Mouse (Mus musculus) A20 (cell line): ENCODE results near the gene Hist1h2ai.

Experiments used
- DNase-seq: peaks from one replicate; pipeline ENCODE4 v3.0.0-alpha.2; 2011; ENCODE audit warnings: low read depth, low spot score

Gene Hist1h2ai

GRCm38 (mm10) chr13:21715864-21716539 lies at the start of gene Hist1h2ai, which contains the start of gene Hist1h2bl:
Gene Hist1h2ai (plus strand): TSS chr13:21716422.
Gene Hist1h2bl (minus strand): TSS chr13:21716143.
- DNase-seq: peak; percentile 96

GRCm38 (mm10) chr13:21677305-21677704 lies 38.9 kb upstream of the Hist1h2ai start, which contains the start of gene Olfr1360:
Gene Olfr1360 (minus strand): TSS chr13:21677405.
- no peak for DNase-seq

GRCm38 (mm10) chr13:21697811-21698210 lies 18.4 kb upstream of the Hist1h2ai start, which contains the start of gene Olfr1359:
Gene Olfr1359 (plus strand): TSS chr13:21698111.
- no peak for DNase-seq

DNA sequence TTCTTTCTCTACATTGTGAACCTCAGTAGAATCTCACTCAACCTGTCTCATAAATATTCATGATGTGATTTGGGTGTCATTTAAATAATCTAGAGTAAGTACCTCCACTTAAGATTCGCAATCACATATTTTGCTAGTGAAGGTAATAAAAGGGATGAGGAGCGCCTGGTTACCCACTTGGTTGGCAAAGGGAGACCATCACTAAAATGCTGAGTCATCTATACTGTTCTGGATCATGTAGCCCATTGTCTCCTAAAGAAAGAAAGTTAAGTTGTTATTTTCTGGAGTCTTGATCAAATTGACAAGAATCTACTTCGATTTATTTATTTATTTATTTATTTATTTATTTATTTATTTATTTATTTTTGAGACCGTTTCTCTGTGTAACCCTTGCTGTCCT lies 9.6 kb upstream of the Hist1h2ai start:
- DNase-seq: no peak

DNA sequence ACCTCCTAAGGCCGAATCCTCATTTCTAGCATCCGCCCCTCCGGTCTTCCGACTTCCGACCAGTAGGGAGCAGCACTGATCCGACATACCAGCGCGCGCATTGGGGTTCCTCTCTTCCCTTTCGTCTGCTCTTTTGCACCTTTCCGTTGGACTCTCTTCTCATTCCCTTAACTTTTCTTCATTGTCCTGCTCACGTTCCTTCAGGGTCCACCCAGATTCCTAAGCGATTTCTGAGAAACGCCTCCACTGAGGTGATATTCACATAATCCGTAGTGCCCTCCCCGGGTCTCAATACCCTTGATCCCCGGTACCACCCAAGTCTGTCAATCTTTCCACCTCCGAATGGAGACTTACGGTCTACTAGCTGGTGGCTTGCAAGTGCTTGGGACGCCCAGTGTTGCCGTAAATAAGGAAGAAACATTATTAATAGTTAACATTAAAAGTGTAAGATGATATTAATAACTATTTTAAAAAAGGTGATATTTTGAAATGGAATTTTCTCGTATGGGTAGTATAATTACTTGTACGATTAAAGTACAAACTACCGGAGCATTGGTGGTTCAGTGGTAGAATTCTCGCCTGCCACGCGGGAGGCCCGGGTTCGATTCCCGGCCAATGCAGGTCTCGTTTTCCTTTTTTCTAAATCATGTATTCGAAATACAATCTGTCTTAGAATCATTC lies 6.1 kb upstream of the Hist1h2ai start:
- DNase-seq: peak; percentile 92

GRCm38 (mm10) chr13:21710821-21711525 lies 5.2 kb upstream of the Hist1h2ai start:
- DNase-seq: peak; percentile 89

DNA sequence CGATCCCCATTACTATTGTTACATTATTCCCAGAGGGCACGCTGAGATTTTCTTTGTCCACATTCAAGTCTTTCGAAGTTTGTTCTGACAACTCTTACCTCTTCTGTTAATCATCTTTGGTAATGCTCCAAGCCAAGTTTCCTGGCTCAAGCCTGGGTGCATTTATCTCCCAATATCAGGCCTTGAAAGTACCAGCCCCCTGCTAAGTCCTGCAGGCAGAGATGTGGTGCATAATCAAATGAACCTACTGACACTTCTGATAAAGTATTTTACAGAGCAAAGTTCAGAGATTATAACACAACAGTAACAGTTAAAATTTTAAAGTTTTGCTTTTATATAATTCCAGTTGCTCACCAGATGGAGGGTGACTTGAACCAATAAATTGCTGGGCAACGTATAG lies 4.5 kb upstream of the Hist1h2ai start:
- DNase-seq: no peak

- peak; percentile 85 for DNase-seq
Observed at GRCm38 (mm10) chr13:21714725-21715124, 1.5 kb upstream of the Hist1h2ai start.

- peak; percentile 75 for DNase-seq
Observed at GRCm38 (mm10) chr13:21715131-21715863, 925 bp upstream of the Hist1h2ai start.

DNA sequence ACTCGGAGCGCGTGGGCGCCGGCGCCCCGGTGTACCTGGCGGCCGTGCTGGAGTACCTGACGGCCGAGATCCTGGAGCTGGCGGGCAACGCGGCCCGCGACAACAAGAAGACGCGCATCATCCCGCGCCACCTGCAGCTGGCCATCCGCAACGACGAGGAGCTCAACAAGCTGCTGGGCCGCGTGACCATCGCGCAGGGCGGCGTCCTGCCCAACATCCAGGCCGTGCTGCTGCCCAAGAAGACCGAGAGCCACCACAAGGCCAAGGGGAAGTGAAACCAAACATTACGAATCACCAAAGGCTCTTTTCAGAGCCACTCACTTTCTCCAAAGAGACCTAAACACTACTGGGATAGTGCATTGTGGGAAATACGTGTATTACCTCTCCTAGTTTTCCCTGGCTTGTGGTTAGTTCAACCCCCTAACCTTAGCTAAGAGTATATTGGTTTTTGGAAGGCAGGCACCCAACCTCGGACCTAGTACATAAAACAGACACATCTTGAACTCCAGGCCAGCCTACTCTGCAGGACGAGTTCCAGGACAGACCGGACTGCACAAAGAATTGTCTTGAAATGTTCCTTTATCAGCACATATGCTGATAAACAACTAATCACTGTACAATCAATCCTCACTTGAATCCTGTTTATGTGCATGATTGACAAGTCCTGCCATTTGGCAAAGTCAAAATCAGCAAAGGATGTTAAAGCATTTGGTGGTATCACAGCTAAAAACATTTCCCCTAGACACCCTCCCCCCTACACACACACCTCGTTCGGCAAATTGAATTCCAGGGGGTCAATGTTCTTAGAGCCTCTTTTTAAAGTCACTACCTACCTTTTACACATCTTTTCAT lies 544 bp downstream of the Hist1h2ai start:
- DNase-seq: peak; percentile 81

DNA sequence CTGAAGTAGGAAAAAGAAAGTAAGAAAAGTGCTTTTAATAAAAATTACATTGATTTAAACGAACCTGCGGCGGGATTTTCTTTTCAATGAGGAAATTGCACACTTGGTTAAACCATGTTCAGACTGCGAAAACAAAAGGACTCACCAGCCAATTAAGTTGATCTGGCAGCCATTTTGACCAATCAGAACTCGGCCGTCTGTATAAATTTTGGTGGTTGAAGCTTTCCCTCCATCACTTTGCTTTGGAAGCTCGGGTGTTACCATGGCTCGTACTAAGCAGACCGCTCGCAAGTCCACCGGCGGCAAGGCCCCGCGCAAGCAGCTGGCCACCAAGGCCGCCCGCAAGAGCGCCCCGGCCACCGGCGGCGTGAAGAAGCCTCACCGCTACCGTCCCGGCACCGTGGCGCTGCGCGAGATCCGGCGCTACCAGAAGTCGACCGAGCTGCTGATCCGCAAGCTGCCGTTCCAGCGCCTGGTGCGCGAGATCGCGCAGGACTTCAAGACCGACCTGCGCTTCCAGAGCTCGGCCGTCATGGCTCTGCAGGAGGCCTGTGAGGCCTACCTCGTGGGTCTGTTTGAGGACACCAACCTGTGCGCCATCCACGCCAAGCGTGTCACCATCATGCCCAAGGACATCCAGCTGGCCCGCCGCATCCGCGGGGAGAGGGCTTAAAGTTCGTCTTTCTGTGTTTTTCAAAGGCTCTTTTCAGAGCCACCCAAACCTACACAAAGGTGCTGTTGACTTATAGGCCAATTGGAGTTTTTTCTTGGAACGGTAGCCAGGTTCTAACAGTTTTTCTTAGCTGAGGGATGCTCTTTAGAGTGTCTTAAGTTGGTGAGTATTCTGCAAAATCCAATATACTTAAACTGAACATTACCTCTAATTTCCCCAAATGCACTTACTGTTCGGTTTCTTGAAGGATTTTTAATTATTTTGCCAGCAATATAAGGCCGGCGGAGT lies 1.5 kb downstream of the Hist1h2ai start, which contains the start of gene Hist1h3h:
Gene Hist1h3h, plus strand, starts transcription at position 263 of the 961 bp plus-strand sequence.
- DNase-seq: peak; percentile 96

- peak; percentile 59 for DNase-seq
Observed at GRCm38 (mm10) chr13:21718381-21719080, 2.3 kb downstream of the Hist1h2ai start.

DNA sequence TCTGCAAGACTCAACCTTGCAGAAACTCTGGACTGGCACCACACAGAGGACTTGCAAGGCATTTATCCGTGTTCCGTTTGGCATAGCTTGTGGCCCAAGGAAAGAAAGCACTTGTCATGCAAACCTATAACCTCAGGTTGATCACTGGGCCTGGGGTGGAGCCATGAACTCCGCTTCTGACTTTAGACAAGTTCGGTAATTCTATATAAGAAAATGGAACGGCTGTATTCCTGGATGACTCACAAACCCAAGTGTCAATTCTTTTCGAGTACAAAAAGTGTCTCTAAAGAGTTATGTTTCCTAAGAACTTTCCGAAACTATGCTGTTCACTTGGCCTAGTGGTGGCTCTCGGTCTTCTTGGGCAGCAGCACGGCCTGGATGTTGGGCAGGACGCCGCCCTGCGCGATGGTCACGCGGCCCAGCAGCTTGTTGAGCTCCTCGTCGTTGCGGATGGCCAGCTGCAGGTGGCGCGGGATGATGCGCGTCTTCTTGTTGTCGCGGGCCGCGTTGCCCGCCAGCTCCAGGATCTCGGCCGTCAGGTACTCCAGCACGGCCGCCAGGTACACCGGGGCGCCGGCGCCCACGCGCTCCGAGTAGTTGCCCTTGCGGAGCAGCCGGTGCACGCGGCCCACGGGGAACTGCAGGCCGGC lies 5.0 kb downstream of the Hist1h2ai start:
- DNase-seq: peak; percentile 77

GRCm38 (mm10) chr13:21721757-21722372 lies 5.6 kb downstream of the Hist1h2ai start, which contains the start of gene Hist1h2bm:
Gene Hist1h2bm (plus strand): TSS chr13:21722044.
- peak; percentile 94 for DNase-seq

DNA sequence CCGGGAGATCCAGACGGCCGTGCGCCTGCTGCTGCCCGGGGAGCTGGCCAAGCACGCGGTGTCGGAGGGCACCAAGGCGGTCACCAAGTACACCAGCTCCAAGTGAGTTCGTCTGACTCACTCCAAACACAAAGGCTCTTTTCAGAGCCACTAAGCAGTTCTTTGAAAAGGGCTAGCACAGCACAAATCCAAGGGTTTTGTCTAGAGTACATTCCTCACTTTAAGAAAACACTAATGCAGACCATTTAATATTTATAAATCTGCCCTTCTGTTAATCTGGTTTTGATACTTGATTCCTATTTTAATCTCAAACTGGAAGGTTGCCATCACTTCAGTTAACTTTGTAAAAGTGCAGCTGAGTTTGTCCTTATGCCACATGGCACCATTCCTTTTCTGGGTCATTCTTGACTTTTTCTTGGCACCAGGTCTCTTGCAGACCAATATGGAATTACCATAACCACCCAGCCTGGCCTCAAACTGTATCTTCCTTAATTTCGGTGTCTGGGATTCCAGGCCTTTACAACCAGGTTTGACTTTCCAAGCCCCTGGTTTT lies 6.2 kb downstream of the Hist1h2ai start:
- DNase-seq: no peak

GRCm38 (mm10) chr13:21722993-21723836 lies 7.0 kb downstream of the Hist1h2ai start:
- peak; percentile 55 for DNase-seq
